Mouse (Mus musculus): ENCODE results near the gene Tmem135. TPM values are rescaled to one million over a fixed set of nuclear protein-coding genes. Genes with fewer than 3 reads are reported as not detected.

Tmem135 gene
- polyA plus RNA-seq, 1 experiment from 2014 or later, result 28.8 TPM

DNA sequence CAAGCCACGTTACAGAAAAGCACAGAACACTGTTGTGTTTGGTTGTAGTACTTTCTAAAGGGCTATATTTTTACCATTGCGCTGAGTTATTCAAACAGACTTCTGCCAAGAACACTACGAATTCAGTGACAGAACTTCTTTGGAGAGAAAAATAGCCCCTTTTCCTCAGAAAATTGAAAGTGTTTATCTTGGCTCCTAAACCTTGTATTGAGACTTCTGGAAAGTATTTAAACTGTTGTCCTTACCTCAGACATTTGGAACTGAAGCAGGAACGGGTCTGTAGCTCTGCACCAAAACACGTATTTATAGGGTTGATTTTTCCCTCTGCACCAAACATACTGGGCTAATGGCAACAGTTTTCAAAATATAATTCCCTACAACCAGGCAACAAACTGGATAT, 210.6 kb downstream of the Tmem135 start:
- Histone ChIP-seq H3K9me3 (replicated peaks; ENCODE audit: control insufficient read depth, low read length, poor library complexity, severe bottlenecking) (no peaks in the 10 kb centered on the region), H3K36me3 (ENCODE audit: control insufficient read depth, insufficient read depth, low read length) (no peaks in the 10 kb centered on the region), H3K4me2 (ENCODE audit: low read length) (no peak overlapping the region), H3K27ac (ENCODE audit: low read length) (no peak overlapping the region), H3K4me1 (ENCODE audit: control insufficient read depth, insufficient read depth, low read length) (peaks cover 2% of the 10 kb centered on the region; the same call in 1 of the 2 replicates), H3K9ac (ENCODE audit: low read depth, low read length) (no peak overlapping the region), H3K4me3 (ENCODE audit: low read depth, low read length) (no peak overlapping the region), H3K27me3 (ENCODE audit: control insufficient read depth, insufficient read depth, low read depth, low read length) (no peaks in the 10 kb centered on the region)
- ATAC-seq, result no peak
- 79% methylated on average over 5 of the region's 5 CpGs for whole genome bisulfite sequencing

DNA sequence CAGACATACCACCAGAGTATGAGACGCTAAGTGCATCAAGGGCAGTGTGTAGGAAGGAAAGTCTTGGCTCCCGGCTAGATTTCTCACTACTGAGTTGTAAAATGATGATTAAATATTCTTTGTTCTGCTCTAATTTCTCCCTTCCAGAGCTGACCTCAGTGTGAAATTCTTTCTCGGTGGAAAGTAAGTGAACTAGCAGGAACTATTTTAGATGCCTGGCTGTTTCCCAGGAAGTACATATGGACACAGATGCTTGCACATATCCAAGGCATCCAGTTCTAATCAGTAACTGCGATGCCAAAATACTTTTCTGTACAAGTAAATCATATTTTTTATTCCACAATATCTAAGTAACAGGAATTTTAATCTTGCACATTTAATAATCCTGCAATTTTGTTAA, 220.1 kb downstream of the Tmem135 start:
- no peaks in the 10 kb centered on the region for H3K4me1 ChIP-seq (ENCODE audit: control insufficient read depth, insufficient read depth, low read length)
- H3K27ac ChIP-seq (ENCODE audit: low read length), result no peak overlapping the region
- ATAC-seq, result no peak
- no peaks in the 10 kb centered on the region for H3K9me3 ChIP-seq (replicated peaks; ENCODE audit: control insufficient read depth, low read length, poor library complexity, severe bottlenecking)
- no peak overlapping the region for H3K4me3 ChIP-seq (ENCODE audit: low read depth, low read length)
- no peak overlapping the region for H3K9ac ChIP-seq (ENCODE audit: low read depth, low read length)
- H3K4me2 ChIP-seq (ENCODE audit: low read length), result no peak overlapping the region
- 82% methylated on average over 4 of the region's 4 CpGs for WGBS
- H3K36me3 ChIP-seq (ENCODE audit: control insufficient read depth, insufficient read depth, low read length), result no peaks in the 10 kb centered on the region
- H3K27me3 ChIP-seq (ENCODE audit: control insufficient read depth, insufficient read depth, low read depth, low read length), result no peaks in the 10 kb centered on the region

DNA sequence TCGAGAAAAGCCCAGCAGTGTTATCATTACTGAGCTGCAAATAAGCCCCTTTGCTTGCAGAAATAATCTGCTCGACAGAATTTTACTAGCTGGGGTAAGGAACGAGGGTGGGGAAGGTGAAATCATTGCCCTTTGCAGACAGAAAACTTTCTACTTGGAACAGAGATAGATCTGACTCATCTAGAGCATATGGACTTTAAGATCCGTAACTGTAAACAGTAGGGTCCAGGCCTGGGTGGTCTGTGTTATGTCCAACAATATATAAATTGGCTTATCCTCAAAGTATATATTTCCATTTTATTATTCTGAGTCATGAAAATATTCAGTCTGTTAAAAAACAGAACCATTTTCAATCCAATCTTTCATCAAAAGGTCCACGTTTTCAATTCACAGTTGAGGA, 221.1 kb downstream of the Tmem135 start:
- WGBS, result 75% methylated on average over 5 of the region's 5 CpGs

DNA sequence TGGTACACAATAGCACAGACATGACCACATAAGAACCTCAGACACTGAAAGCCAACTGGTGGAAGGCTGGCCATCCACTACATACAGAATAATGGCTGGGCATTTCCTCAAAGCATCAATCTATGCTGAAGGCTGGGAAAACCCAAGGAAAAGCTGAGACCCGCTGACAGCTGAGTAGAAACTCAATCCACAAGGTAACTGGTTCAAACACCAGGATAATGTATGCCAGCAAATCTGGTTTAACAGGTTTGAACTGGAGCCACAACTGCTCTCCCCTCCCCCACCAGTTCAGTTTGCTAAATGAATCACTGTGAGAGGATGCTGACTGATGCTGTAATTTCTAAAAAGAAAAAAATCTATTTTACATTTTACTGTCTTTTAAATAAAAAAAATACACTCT, 222.7 kb downstream of the Tmem135 start:
- Histone ChIP-seq H3K4me3 (ENCODE audit: low read depth, low read length) (no peak overlapping the region), H3K27me3 (ENCODE audit: control insufficient read depth, insufficient read depth, low read depth, low read length) (no peaks in the 10 kb centered on the region), H3K27ac (ENCODE audit: low read length) (no peak overlapping the region), H3K9ac (ENCODE audit: low read depth, low read length) (no peak overlapping the region), H3K4me2 (ENCODE audit: low read length) (no peak overlapping the region), H3K4me1 (ENCODE audit: control insufficient read depth, insufficient read depth, low read length) (no peaks in the 10 kb centered on the region), H3K9me3 (replicated peaks; ENCODE audit: control insufficient read depth, low read length, poor library complexity, severe bottlenecking) (no peaks in the 10 kb centered on the region), H3K36me3 (ENCODE audit: control insufficient read depth, insufficient read depth, low read length) (no peaks in the 10 kb centered on the region)
- ATAC-seq, result no peak
- 38% methylated on average over 1 of the region's 1 CpGs for WGBS

More for the DNA sequence above, 221.1 kb downstream of the Tmem135 start:
- H3K4me1 ChIP-seq (ENCODE audit: control insufficient read depth, insufficient read depth, low read length), result no peaks in the 10 kb centered on the region
- H3K4me3 ChIP-seq (ENCODE audit: low read depth, low read length), result no peak overlapping the region
- no peaks in the 10 kb centered on the region for H3K27me3 ChIP-seq (ENCODE audit: control insufficient read depth, insufficient read depth, low read depth, low read length)
- H3K9me3 ChIP-seq (replicated peaks; ENCODE audit: control insufficient read depth, low read length, poor library complexity, severe bottlenecking), result no peaks in the 10 kb centered on the region
- no peaks in the 10 kb centered on the region for H3K36me3 ChIP-seq (ENCODE audit: control insufficient read depth, insufficient read depth, low read length)
- no peak overlapping the region for H3K9ac ChIP-seq (ENCODE audit: low read depth, low read length)
- no peak for ATAC-seq
- no peak overlapping the region for H3K27ac ChIP-seq (ENCODE audit: low read length)
- H3K4me2 ChIP-seq (ENCODE audit: low read length), result no peak overlapping the region

DNA sequence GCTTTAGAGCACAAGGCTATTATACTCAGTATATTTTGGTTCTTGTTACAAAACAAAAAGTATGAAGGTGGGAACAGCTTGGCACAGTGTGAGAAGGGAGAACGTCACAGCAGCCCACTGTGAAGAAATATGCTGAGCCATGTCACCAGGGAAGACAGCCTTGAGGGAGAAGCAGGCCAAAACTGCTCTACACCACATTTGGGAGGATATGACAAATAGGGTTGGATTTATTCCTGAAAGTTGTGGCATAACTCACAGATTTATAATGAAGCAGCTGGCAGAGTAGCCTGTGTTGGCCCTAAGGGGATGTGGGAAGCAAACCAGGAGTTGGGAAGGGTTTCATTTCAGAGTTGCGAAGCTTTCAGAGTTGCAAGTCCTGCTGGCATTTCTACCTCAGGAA, 225.4 kb downstream of the Tmem135 start:
- Histone ChIP-seq H3K4me1 (ENCODE audit: control insufficient read depth, insufficient read depth, low read length) (no peaks in the 10 kb centered on the region), H3K27me3 (ENCODE audit: control insufficient read depth, insufficient read depth, low read depth, low read length) (no peaks in the 10 kb centered on the region), H3K27ac (ENCODE audit: low read length) (no peak overlapping the region), H3K36me3 (ENCODE audit: control insufficient read depth, insufficient read depth, low read length) (no peaks in the 10 kb centered on the region), H3K4me2 (ENCODE audit: low read length) (no peak overlapping the region), H3K4me3 (ENCODE audit: low read depth, low read length) (no peak overlapping the region), H3K9me3 (replicated peaks; ENCODE audit: control insufficient read depth, low read length, poor library complexity, severe bottlenecking) (no peaks in the 10 kb centered on the region), H3K9ac (ENCODE audit: low read depth, low read length) (no peak overlapping the region)
- 80% methylated on average over 2 of the region's 2 CpGs for WGBS
- no peak for ATAC-seq

DNA sequence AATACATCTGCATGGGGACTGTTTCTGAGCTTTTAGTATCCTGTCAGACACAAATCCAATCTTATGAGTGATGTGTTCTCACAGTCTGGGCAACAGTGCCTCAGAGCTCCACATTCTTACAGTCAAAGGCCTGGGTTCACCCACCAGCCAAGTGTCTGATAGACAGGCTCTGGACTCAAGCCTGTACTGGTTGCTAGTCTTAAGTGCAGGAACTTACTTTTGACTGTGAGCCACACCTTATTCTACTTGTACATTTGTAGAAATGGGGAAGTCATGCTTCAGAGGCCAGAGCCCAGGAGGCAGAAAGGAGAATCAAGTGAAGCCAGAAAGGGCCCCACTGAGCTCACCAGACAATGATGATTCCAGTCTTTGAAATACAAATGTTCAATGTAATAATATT, 226.1 kb downstream of the Tmem135 start:
- no peak overlapping the region for H3K27ac ChIP-seq (ENCODE audit: low read length)
- no peak overlapping the region for H3K4me3 ChIP-seq (ENCODE audit: low read depth, low read length)
- H3K9me3 ChIP-seq (replicated peaks; ENCODE audit: control insufficient read depth, low read length, poor library complexity, severe bottlenecking), result no peaks in the 10 kb centered on the region
- H3K27me3 ChIP-seq (ENCODE audit: control insufficient read depth, insufficient read depth, low read depth, low read length), result no peaks in the 10 kb centered on the region
- no peak overlapping the region for H3K4me2 ChIP-seq (ENCODE audit: low read length)
- H3K36me3 ChIP-seq (ENCODE audit: control insufficient read depth, insufficient read depth, low read length), result no peaks in the 10 kb centered on the region
- H3K9ac ChIP-seq (ENCODE audit: low read depth, low read length), result no peak overlapping the region
- ATAC-seq, result no peak
- H3K4me1 ChIP-seq (ENCODE audit: control insufficient read depth, insufficient read depth, low read length), result no peaks in the 10 kb centered on the region

DNA sequence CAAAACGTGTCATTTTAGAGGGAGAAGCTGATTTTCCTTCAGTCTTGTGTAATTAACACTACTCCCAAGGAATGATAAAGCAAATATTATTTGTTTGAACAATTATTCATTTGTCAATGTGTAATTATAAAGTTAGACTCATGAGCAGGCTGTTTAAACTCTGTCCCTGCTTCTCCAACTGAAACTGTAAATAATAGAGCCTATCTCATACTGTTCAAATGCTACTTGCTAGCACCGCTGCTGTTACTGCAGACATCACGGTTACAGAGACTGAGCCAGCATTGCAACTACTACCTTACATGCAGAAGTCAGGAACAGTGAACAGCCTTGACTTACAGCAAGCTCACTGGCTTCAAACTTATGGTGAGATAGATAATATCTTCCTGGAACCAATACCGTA, 229.6 kb downstream of the Tmem135 start:
- H3K9me3 ChIP-seq (replicated peaks; ENCODE audit: control insufficient read depth, low read length, poor library complexity, severe bottlenecking), result no peaks in the 10 kb centered on the region
- H3K27me3 ChIP-seq (ENCODE audit: control insufficient read depth, insufficient read depth, low read depth, low read length), result no peaks in the 10 kb centered on the region
- no peaks in the 10 kb centered on the region for H3K4me1 ChIP-seq (ENCODE audit: control insufficient read depth, insufficient read depth, low read length)
- 87% methylated on average over 4 of the region's 4 CpGs for WGBS
- no peak for ATAC-seq
- H3K4me3 ChIP-seq (ENCODE audit: low read depth, low read length), result no peak overlapping the region
- no peak overlapping the region for H3K27ac ChIP-seq (ENCODE audit: low read length)
- H3K9ac ChIP-seq (ENCODE audit: low read depth, low read length), result no peak overlapping the region
- H3K36me3 ChIP-seq (ENCODE audit: control insufficient read depth, insufficient read depth, low read length), result no peaks in the 10 kb centered on the region
- no peak overlapping the region for H3K4me2 ChIP-seq (ENCODE audit: low read length)

DNA sequence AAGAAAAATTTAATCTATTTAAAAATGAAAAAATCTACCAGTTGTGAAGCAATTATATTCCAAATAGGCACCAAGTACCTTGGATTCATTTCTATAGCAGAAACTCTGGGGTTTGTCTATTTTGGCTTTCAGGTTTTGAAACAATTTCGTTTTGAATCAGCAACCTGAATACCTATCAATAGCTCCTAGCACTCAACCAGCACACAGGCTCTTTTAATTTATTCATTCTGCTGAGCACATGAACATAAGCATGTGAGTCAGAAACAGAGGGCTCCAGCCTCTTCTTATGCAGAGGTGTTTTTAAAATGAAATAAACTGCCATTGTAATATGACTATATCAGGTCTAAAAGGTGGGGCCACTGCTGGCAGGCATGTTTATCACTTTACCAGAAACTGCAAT, 231.0 kb downstream of the Tmem135 start:
- Histone ChIP-seq H3K27me3 (ENCODE audit: control insufficient read depth, insufficient read depth, low read depth, low read length) (no peaks in the 10 kb centered on the region), H3K9ac (ENCODE audit: low read depth, low read length) (no peak overlapping the region), H3K9me3 (replicated peaks; ENCODE audit: control insufficient read depth, low read length, poor library complexity, severe bottlenecking) (no peaks in the 10 kb centered on the region), H3K4me2 (ENCODE audit: low read length) (no peak overlapping the region), H3K27ac (ENCODE audit: low read length) (no peak overlapping the region), H3K36me3 (ENCODE audit: control insufficient read depth, insufficient read depth, low read length) (no peaks in the 10 kb centered on the region), H3K4me3 (ENCODE audit: low read depth, low read length) (no peak overlapping the region), H3K4me1 (ENCODE audit: control insufficient read depth, insufficient read depth, low read length) (no peaks in the 10 kb centered on the region)
- WGBS, result 65% methylated on average over 1 of the region's 1 CpGs
- no peak for ATAC-seq

DNA sequence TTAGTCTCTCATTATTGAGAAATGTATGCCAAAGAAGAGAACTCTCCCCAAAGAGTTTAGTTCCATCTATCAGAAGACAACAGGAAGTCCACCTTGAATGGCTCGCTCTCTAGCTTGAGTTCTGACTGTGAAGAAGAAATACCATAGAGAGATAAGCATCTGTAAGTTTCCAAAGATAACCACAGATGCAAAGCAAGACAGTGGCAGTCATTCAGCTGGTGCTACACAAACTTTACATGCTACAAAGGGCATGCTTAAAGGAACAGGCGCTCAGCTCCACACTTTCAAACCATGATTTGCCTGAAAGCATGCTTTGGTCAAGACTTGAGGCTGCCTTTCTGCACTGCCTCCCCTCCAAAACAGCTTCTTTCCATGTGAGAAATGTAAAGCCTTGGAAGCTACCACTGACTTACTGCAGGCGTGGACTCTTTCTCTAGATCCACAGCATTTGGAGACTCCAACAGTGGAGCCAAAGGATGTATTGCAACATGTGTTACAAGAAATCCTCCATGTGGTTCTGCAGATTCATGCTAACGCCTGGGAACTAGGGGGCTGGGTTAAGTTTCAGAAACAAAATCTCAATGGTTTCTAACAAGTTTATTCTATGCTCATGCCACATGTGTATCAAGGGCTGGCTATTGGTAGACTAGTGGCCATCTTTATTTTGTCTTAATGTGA, 232.1 kb downstream of the Tmem135 start:
- no peak overlapping the region for H3K9ac ChIP-seq (ENCODE audit: low read depth, low read length)
- WGBS, result 94% methylated on average over 4 of the region's 4 CpGs
- no peak overlapping the region for H3K27ac ChIP-seq (ENCODE audit: low read length)
- no peaks in the 10 kb centered on the region for H3K9me3 ChIP-seq (replicated peaks; ENCODE audit: control insufficient read depth, low read length, poor library complexity, severe bottlenecking)
- H3K4me2 ChIP-seq (ENCODE audit: low read length), result no peak overlapping the region
- no peaks in the 10 kb centered on the region for H3K4me1 ChIP-seq (ENCODE audit: control insufficient read depth, insufficient read depth, low read length)
- H3K4me3 ChIP-seq (ENCODE audit: low read depth, low read length), result no peak overlapping the region
- H3K27me3 ChIP-seq (ENCODE audit: control insufficient read depth, insufficient read depth, low read depth, low read length), result no peaks in the 10 kb centered on the region
- no peaks in the 10 kb centered on the region for H3K36me3 ChIP-seq (ENCODE audit: control insufficient read depth, insufficient read depth, low read length)
- ATAC-seq, result no peak
